Mouse (Mus musculus) left cerebral cortex, postnatal 36 days (tissue): Measurements from ENCODE around the gene Gm21095. TPM values are rescaled to one million over a fixed set of nuclear protein-coding genes. Genes with fewer than 3 reads are reported as not detected.
"Not testable (repeated sequence)": the region's sequence is repeated elsewhere in the genome, so short reads cannot be mapped to it uniquely, and the experiment has no call there.

ENCODE experiments used
- DNase-seq, 2 experiments: peaks; one replicate each; pipeline ENCODE4 v3.0.0; 2021 to 2022; ENCODE audit warnings: low spot score in 2 of 2, mixed read lengths in 1 of 2
- intact Hi-C: fragments of 180-260 bp; cut with DNase I; formaldehyde crosslinking; loops from one replicate; pipeline ENCODE4 v1.15.1; 2025
- total RNA-seq, 2 experiments: library from RNA; stranded (reverse); gene quantifications; 2 replicates each; pipeline ENCODE4 v1.2.3; 2021

The Gm21095 gene
- not detected for total RNA-seq

GRCm38 (mm10) chrY:84096979-84097378 lies at the start of gene Gm21095:
Gene Gm21095 (plus strand): TSS chrY:84097279.
- intact Hi-C loops, DNase-seq: not testable (repeated sequence)
